Mouse (Mus musculus): Measurements from ENCODE around the gene Mettl8.

Gene Mettl8

GRCm38 (mm10) chr2:70932965-70933364, 122.4 kb downstream of the Mettl8 start:
- DNase-seq (ENCODE audit: low read depth), result no peak

- no peak for DNase-seq (ENCODE audit: low read depth)
Observed at GRCm38 (mm10) chr2:70930631-70931288, 124.6 kb downstream of the Mettl8 start.

- no peak for DNase-seq (ENCODE audit: low read depth)
Observed at GRCm38 (mm10) chr2:70929714-70930113, 125.7 kb downstream of the Mettl8 start.

- DNase-seq (ENCODE audit: low read depth), result no peak
Observed at GRCm38 (mm10) chr2:70924049-70924448, 131.3 kb downstream of the Mettl8 start.

GRCm38 (mm10) chr2:70922814-70923213, 132.6 kb downstream of the Mettl8 start:
- DNase-seq (ENCODE audit: low read depth), result no peak

GRCm38 (mm10) chr2:70920937-70921596, 134.3 kb downstream of the Mettl8 start:
- DNase-seq (ENCODE audit: low read depth), result no peak

- peak; percentile 79 for DNase-seq (ENCODE audit: low read depth)
Observed at GRCm38 (mm10) chr2:70919913-70920522, 135.4 kb downstream of the Mettl8 start.

GRCm38 (mm10) chr2:70918516-70918915, 136.9 kb downstream of the Mettl8 start:
- DNase-seq (ENCODE audit: low read depth), result no peak
